Mouse (Mus musculus) heart, adult 2 months (tissue): ENCODE results near the gene Map3k5.

Experiments
- CTCF ChIP-seq: fragments of 200-600 bp; IDR thresholded peaks from 2 replicates; pipeline ENCODE4 v1.8.1; 2022; ENCODE audit warnings: antibody characterized with exemption, mild to moderate bottlenecking, moderate library complexity
- POLR2A ChIP-seq: fragments of 200-500 bp; IDR thresholded peaks from 2 replicates; pipeline ENCODE4 v1.6.1; 2011; ENCODE audit warnings: mild to moderate bottlenecking, low read depth, low read length, control low read depth; ENCODE audit not compliant: insufficient read depth

DNA sequence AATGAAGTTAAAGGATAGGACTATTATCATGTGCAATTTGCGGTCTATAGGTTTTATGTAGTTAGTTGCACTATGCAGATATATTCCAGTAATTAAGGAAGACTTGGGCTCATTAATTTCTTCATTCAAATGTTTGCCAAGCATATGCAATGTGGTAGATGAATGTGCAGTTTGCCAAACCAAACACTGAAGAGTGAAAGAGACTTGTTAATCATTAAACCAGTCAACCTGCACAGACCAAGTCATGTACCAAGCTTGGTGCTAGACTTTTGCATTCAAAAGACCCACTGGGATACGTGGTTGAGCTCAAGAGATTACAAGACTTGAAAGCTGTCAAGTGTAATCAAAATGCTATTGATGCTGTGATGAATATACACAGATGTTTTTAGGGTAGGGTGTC, 26.2 kb upstream of the Map3k5 start:
- TF ChIP-seq POLR2A (no peak), CTCF (no peak)
